ENCODE assay signal across 9 mouse cellular contexts in the genomic region with DNA sequence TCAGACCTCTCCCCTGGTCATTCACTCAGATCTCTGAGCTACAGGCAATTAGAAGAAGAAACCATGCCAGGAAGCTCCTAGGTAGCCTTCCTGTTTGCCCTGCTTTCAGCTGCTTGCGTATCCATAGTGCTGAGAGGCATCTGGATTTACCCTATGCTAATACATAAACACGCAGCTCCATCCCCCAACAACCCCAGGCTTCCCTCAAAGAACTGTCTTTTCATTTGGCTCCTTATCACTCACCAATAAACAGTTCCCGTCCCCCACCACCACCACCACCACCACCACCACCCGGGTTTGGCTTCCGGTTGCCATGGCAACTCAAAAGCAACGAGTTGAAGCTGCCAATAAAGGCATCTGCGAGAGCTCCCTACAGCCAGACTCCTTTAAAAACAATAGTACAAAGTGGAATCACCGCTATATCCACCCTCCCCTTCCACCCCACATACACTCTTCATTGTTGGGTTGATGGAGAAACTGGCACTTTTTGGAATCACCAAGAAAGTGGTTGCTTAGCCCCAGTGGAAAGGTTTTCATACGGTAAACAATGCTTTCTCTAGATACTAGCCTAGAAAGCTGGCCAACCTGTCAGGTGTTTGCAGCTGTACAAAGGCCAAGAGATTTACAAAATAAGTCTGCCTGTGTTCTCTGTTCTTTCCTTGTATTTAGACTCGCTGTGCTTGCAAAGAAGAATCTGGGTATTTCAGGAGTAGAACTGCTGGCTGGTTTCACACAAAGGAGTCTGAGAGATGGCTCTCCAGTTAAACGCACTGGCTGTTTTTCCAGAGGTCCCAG. TPM values are rescaled to one million over a fixed set of nuclear protein-coding genes. Genes with fewer than 3 reads are reported as not detected.
DNase-seq lines count a peak whose midpoint lies in the region; ATAC-seq and TF ChIP-seq lines count a peak whose summit lies in the region.
"Had no signal": no experiment of that assay in that cellular context is flagged by ENCODE, and none has a peak within 500 bp of the region (broad histone marks: within the 10 kb centered on the region; RNA-seq: fewer than 3 reads in every experiment).

No protein-coding gene starts in this region.

- H3K4me3 ChIP-seq in kidney, adult 2 months (ENCODE audit: insufficient read depth, low read depth, low read length), result no peak overlapping the region
- peak overlapping the region; percentile 38 for H3K4me3 ChIP-seq in heart, embryonic 11.5 days (ENCODE audit: low read depth, low read length)
- peak overlapping the region; percentile 34 for H3K4me3 ChIP-seq in liver, embryonic 16.5 days (ENCODE audit: low read depth, low read length)
- peak overlapping the region; percentile 29 for H3K4me3 ChIP-seq in neural tube, embryonic 12.5 days

- 21% methylated on average over 11 of the region's 11 CpGs for WGBS in kidney, adult 2 months
- WGBS in heart, embryonic 11.5 days (ENCODE audit: insufficient replicate concordance), result 15% methylated on average over 11 of the region's 11 CpGs
- WGBS in liver, embryonic 16.5 days (ENCODE audit: insufficient replicate concordance), result 15% methylated on average over 11 of the region's 11 CpGs
- 6% methylated on average over 11 of the region's 11 CpGs for WGBS in neural tube, embryonic 12.5 days

- TF ChIP-seq POLR2A in kidney, adult 2 months (IDR thresholded peaks at IDR 0.05; ENCODE audit: low read depth, low read length), result no peak

- H3K27ac ChIP-seq in kidney, adult 2 months (ENCODE audit: insufficient read depth, low read depth, low read length), result no peak overlapping the region
- no peak overlapping the region for H3K27ac ChIP-seq in heart, embryonic 11.5 days (ENCODE audit: low read depth, low read length)
- no peak overlapping the region for H3K27ac ChIP-seq in liver, embryonic 16.5 days (ENCODE audit: low read length)
- H3K27ac ChIP-seq in neural tube, embryonic 12.5 days, result no peak overlapping the region

- peaks cover 3% of the 10 kb centered on the region; the same call in 1 of the 2 replicates for H3K4me1 ChIP-seq in kidney, adult 2 months (ENCODE audit: control insufficient read depth, insufficient read depth, low read length)
- H3K4me1 ChIP-seq in heart, embryonic 11.5 days (ENCODE audit: control insufficient read depth, insufficient read depth, low read length), result peaks cover 16% of the 10 kb centered on the region
- H3K4me1 ChIP-seq in liver, embryonic 16.5 days (ENCODE audit: control insufficient read depth, low read depth, low read length), result peaks cover 36% of the 10 kb centered on the region
- H3K4me1 ChIP-seq in neural tube, embryonic 12.5 days, result peaks cover 19% of the 10 kb centered on the region

- no peak for TF ChIP-seq CTCF in kidney, adult 2 months (conservative IDR thresholded peaks at IDR 0.05; ENCODE audit: insufficient read depth, insufficient read length, low read depth, low read length)

- ATAC-seq in heart, embryonic 11.5 days (replicated peaks; ENCODE audit: insufficient number of reproducible peaks, low FRiP score, low TSS enrichment), result no peak
- ATAC-seq in liver, embryonic 16.5 days (ENCODE audit: low read depth), result no peak
- no peak for ATAC-seq in neural tube, embryonic 12.5 days (ENCODE audit: low FRiP score, low read depth)
- ATAC-seq: Patski had no signal

- H3K4me2 ChIP-seq in heart, embryonic 11.5 days, result peak overlapping the region; percentile 69
- H3K4me2 ChIP-seq in liver, embryonic 16.5 days (ENCODE audit: low read depth, low read length), result peak overlapping the region; percentile 60
- H3K4me2 ChIP-seq in neural tube, embryonic 12.5 days (replicated peaks), result peak overlapping the region; percentile 78

- DNase-seq in kidney, adult 2 months, result peak; percentile 11
- no peak for DNase-seq in kidney, adult 8-10 months
- peak; percentile 69 for DNase-seq in embryo, embryonic 10 days (ENCODE audit: low spot score)
- DNase-seq in kidney, postnatal 4 days, result peak; percentile 25 to 44
- no peak for DNase-seq in gastrocnemius, postnatal 10 days

- H3K9me3 ChIP-seq in heart, embryonic 11.5 days (replicated peaks; ENCODE audit: control insufficient read depth, low read length), result no peaks in the 10 kb centered on the region
- H3K9me3 ChIP-seq in liver, embryonic 16.5 days (replicated peaks; ENCODE audit: control insufficient read depth, low read length), result no peaks in the 10 kb centered on the region
- no peaks in the 10 kb centered on the region for H3K9me3 ChIP-seq in neural tube, embryonic 12.5 days

- no peaks in the 10 kb centered on the region for H3K36me3 ChIP-seq in kidney, adult 2 months (ENCODE audit: control insufficient read depth, insufficient read depth, low read length)
- no peaks in the 10 kb centered on the region for H3K36me3 ChIP-seq in heart, embryonic 11.5 days (ENCODE audit: control insufficient read depth, insufficient read depth, low read length)
- H3K36me3 ChIP-seq in liver, embryonic 16.5 days (ENCODE audit: control insufficient read depth, insufficient read depth), result no peaks in the 10 kb centered on the region
- no peaks in the 10 kb centered on the region for H3K36me3 ChIP-seq in neural tube, embryonic 12.5 days

- H3K27me3 ChIP-seq in kidney, adult 2 months (replicated peaks; ENCODE audit: control insufficient read depth, insufficient read depth, low read length), result no peaks in the 10 kb centered on the region
- no peaks in the 10 kb centered on the region for H3K27me3 ChIP-seq in heart, embryonic 11.5 days (ENCODE audit: control insufficient read depth, insufficient read depth, low read length)
- peaks cover 10% of the 10 kb centered on the region for H3K27me3 ChIP-seq in liver, embryonic 16.5 days (ENCODE audit: control insufficient read depth, insufficient read depth, low read depth, low read length)
- H3K27me3 ChIP-seq in neural tube, embryonic 12.5 days (replicated peaks), result no peaks in the 10 kb centered on the region
- H3K27me3 ChIP-seq: Patski had no signal

- H3K9ac ChIP-seq in heart, embryonic 11.5 days (ENCODE audit: low read depth, low read length), result peak overlapping the region; percentile 36; the same call in 1 of the 2 replicates
- H3K9ac ChIP-seq in liver, embryonic 16.5 days (ENCODE audit: low read depth, low read length), result peak overlapping the region; percentile 10; the same call in 1 of the 2 replicates
- 0 out of 2 replicates have a peak overlapping the region, but pooled peaks have one; percentile 26 for H3K9ac ChIP-seq in neural tube, embryonic 12.5 days

RNA-seq across cellular contexts. Expression of a gene that starts 17.6 kb away (rescaled TPM):
- polyA plus RNA-seq in kidney, adult 2 months (2012; rRNA removed), result 4.7 and 6.9 TPM in 2 replicates
- 14.2 and 17.8 TPM in 2 replicates for polyA plus RNA-seq in heart, embryonic 11.5 days (2014; fragmentation: Nextera tagmentation; extraction: Ambion mirVana)
- 3.6 TPM in 2 replicates for polyA plus RNA-seq in liver, embryonic 16.5 days (2015; fragmentation: Nextera tagmentation; extraction: Ambion mirVana)
- 18.5 and 19.8 TPM in 2 replicates for polyA plus RNA-seq in neural tube, embryonic 12.5 days (2016; fragmentation: Nextera tagmentation; extraction: Ambion mirVana)
- total RNA-seq in gastrocnemius, postnatal 10 days (2021), result 10 to 100 TPM; 39.7 to 43.7 TPM

Comparison
In these comparisons a context has a peak if more than half of its experiments do, and no peak if none do; other contexts are left out.
1. DNase-seq: peak in kidney, adult 2 months (single experiment), embryo, embryonic 10 days (single experiment) and kidney, postnatal 4 days (2 of 2); none in kidney, adult 8-10 months (0 of 2) and gastrocnemius, postnatal 10 days (single experiment).
2. Peak in every context shown above with its lines, with median percentiles within 50 percentile points of each other: H3K4me2 ChIP-seq and H3K9ac ChIP-seq.